ENCODE assay signal across 13 mouse cellular contexts in genomic region chr11:43537074-43537473, GRCm38 (mm10). TPM values are rescaled to one million over a fixed set of nuclear protein-coding genes. Genes with fewer than 3 reads are reported as not detected.
"Had no signal": no experiment of that assay in that cellular context is flagged by ENCODE, and none has a peak within 500 bp of the region (broad histone marks: within the 10 kb centered on the region; RNA-seq: fewer than 3 reads in every experiment).

No protein-coding gene starts in this region.

- H3K4me2 ChIP-seq: limb, embryonic 15.5 days; liver, embryonic 12.5 days; lung, embryonic 14.5 days; neural tube, embryonic 12.5 days; stomach, embryonic 15.5 days had no signal

- H3K27ac ChIP-seq: limb, embryonic 15.5 days; liver, embryonic 12.5 days; neural tube, embryonic 12.5 days; stomach, embryonic 15.5 days had no signal

- H3K9ac ChIP-seq: limb, embryonic 15.5 days; liver, embryonic 12.5 days; lung, embryonic 14.5 days; neural tube, embryonic 12.5 days; stomach, embryonic 15.5 days had no signal

- H3K4me3 ChIP-seq: limb, embryonic 15.5 days; liver, embryonic 12.5 days; neural tube, embryonic 12.5 days; stomach, embryonic 15.5 days had no signal

- H3K9me3 ChIP-seq: limb, embryonic 15.5 days; liver, embryonic 12.5 days; neural tube, embryonic 12.5 days; stomach, embryonic 15.5 days had no signal

- ATAC-seq: intestine, embryonic 16.5 days; liver, embryonic 12.5 days had no signal

- H3K4me1 ChIP-seq: stomach, embryonic 15.5 days had no signal

- H3K36me3 ChIP-seq: liver, embryonic 12.5 days had no signal

- DNase-seq: left cerebral cortex, postnatal 4 days; lung, embryonic 14.5 days; lung, postnatal 10 days; lung, postnatal 4 days; midbrain, embryonic 14.5 days; thymus, postnatal 36 days had no signal

- H3K27me3 ChIP-seq: limb, embryonic 15.5 days; liver, embryonic 12.5 days; neural tube, embryonic 12.5 days; stomach, embryonic 15.5 days had no signal

RNA-seq across cellular contexts. Expression of gene Ccnjl, which starts 8.5 kb away (rescaled TPM):
- total RNA-seq: monocyte, adult 5-6 weeks; neutrophil, adult 5-6 weeks had no signal

RNA-seq across cellular contexts. Expression of gene 4933415A04Rik, which starts 49.8 kb away (rescaled TPM):
- total RNA-seq: monocyte, adult 5-6 weeks had no signal
